Mouse (Mus musculus) CH12.LX (cell line): ENCODE measurements around the gene Zfp609. TPM values are rescaled to one million over a fixed set of nuclear protein-coding genes. Genes with fewer than 3 reads are reported as not detected.
A peak's percentile ranks its signal among the peaks of the same experiment; 100 is the strongest.

Experiments
- DNase-seq: peaks from one replicate; pipeline ENCODE4 v3.0.0-alpha.2; 2013; ENCODE audit errors: extremely low read depth
- H3K27ac ChIP-seq: 2 replicates; pipeline ENCODE4 v1.5.1; 2012; ENCODE audit warnings: low read depth, mild to moderate bottlenecking, control low read depth, moderate library complexity; ENCODE audit not compliant: insufficient read depth
- H3K27me3 ChIP-seq: replicated peaks from 2 replicates; pipeline ENCODE3; 2012; ENCODE audit warnings: inconsistent platforms
- H3K36me3 ChIP-seq, 2 experiments: replicated peaks in 1 of 2; 2 replicates each; pipeline versions ENCODE3 to v1.6.1; 2012; ENCODE audit warnings: inconsistent platforms in 1 of 2, low read length in 1 of 2, mild to moderate bottlenecking in 1 of 2, mixed read lengths in 1 of 2, moderate library complexity in 1 of 2; ENCODE audit not compliant: control insufficient read depth in 1 of 2, insufficient read depth in 1 of 2
- H3K4me1 ChIP-seq, 2 experiments: 2 replicates each; pipeline ENCODE4 v1.6.1; 2012; ENCODE audit warnings: inconsistent platforms in 1 of 2, moderate library complexity in 1 of 2; ENCODE audit not compliant: insufficient read depth in 2 of 2, control insufficient read depth in 1 of 2
- H3K4me2 ChIP-seq: 2 replicates; pipeline ENCODE4 v1.6.1; 2012; ENCODE audit warnings: low read depth, mild to moderate bottlenecking, control low read depth; ENCODE audit not compliant: poor library complexity, insufficient read depth, severe bottlenecking
- H3K4me3 ChIP-seq, 3 experiments: fragments of 150-350 bp in 1 of 3; sonication (generic) in 1 of 3; replicated peaks in 1 of 3; 2 replicates each; pipeline versions ENCODE3 to v1.5.1; 2011 to 2012; ENCODE audit warnings: low read depth in 2 of 3, low read length in 2 of 3, mild to moderate bottlenecking in 2 of 3, moderate library complexity in 2 of 3, control low read depth in 1 of 3, improper control_type of control experiment in 1 of 3, inconsistent platforms in 1 of 3, mixed read lengths in 1 of 3; ENCODE audit not compliant: poor library complexity in 1 of 3
- H3K79me2 ChIP-seq: replicated peaks from 2 replicates; pipeline ENCODE4 v1.6.1; 2012; ENCODE audit warnings: mild to moderate bottlenecking, moderate library complexity; ENCODE audit not compliant: control insufficient read depth, poor library complexity, insufficient read depth, severe bottlenecking; ENCODE audit errors: extremely low read depth
- H3K9ac ChIP-seq: 2 replicates; pipeline ENCODE4 v1.6.1; 2012; ENCODE audit warnings: low read depth, mild to moderate bottlenecking, control low read depth, moderate library complexity; ENCODE audit not compliant: insufficient read depth
- H3K9me3 ChIP-seq: replicated peaks from 2 replicates; pipeline ENCODE3; 2012; ENCODE audit warnings: low read length, inconsistent platforms, mixed read lengths
- BHLHE40 ChIP-seq: IDR thresholded peaks from 2 replicates; pipeline ENCODE4 v1.6.1; 2011; ENCODE audit warnings: mild to moderate bottlenecking, low read depth, low read length, improper control_type of control experiment
- CHD1 ChIP-seq: IDR thresholded peaks from 2 replicates; pipeline ENCODE4 v1.6.1; 2012; ENCODE audit warnings: low read depth, low read length, improper control_type of control experiment, inconsistent platforms
- CTCF ChIP-seq, 2 experiments: IDR thresholded peaks in 1 of 2; conservative IDR thresholded peaks in 1 of 2; 2 replicates each; pipeline ENCODE4 v1.5.1; 2011 to 2012; ENCODE audit warnings: low read depth in 2 of 2, low read length in 2 of 2, improper control_type of control experiment in 1 of 2, inconsistent platforms in 1 of 2, mild to moderate bottlenecking in 1 of 2, moderate library complexity in 1 of 2
- E2F4 ChIP-seq: IDR thresholded peaks from 2 replicates; pipeline ENCODE4 v1.6.1; 2011; ENCODE audit warnings: low read depth, low read length, improper control_type of control experiment; ENCODE audit not compliant: insufficient replicate concordance
- HCFC1 ChIP-seq: IDR thresholded peaks from 2 replicates; pipeline ENCODE4 v1.6.1; 2012; ENCODE audit warnings: low read depth, mild to moderate bottlenecking, inconsistent platforms, low read length, improper control_type of control experiment
- IRF4 ChIP-seq: IDR thresholded peaks from 2 replicates; pipeline ENCODE4 v1.6.1; 2014; ENCODE audit warnings: low read depth, mild to moderate bottlenecking, inconsistent platforms, low read length, improper control_type of control experiment
- JUND ChIP-seq: conservative IDR thresholded peaks from 2 replicates; pipeline ENCODE4 v1.6.1; 2011; ENCODE audit warnings: low read depth, low read length, improper control_type of control experiment
- MAX ChIP-seq: IDR thresholded peaks from 2 replicates; pipeline ENCODE4 v1.6.1; 2011; ENCODE audit warnings: low read length, improper control_type of control experiment
- MAZ ChIP-seq: IDR thresholded peaks from 2 replicates; pipeline ENCODE4 v1.6.1; 2012; ENCODE audit warnings: low read depth, mild to moderate bottlenecking, inconsistent platforms, low read length, improper control_type of control experiment, moderate library complexity
- MEF2A ChIP-seq: IDR thresholded peaks from 2 replicates; pipeline ENCODE4 v1.6.1; 2014; ENCODE audit warnings: low read depth, mild to moderate bottlenecking, inconsistent platforms, low read length, improper control_type of control experiment, borderline replicate concordance
- MXI1 ChIP-seq: IDR thresholded peaks from 2 replicates; pipeline ENCODE4 v1.6.1; 2011; ENCODE audit warnings: mild to moderate bottlenecking, low read depth, low read length, improper control_type of control experiment
- MYC ChIP-seq: IDR thresholded peaks from 2 replicates; pipeline ENCODE4 v1.6.1; 2011; ENCODE audit warnings: low read depth, mild to moderate bottlenecking, improper control_type of control experiment, low read length
- NELFE ChIP-seq: IDR thresholded peaks from 2 replicates; pipeline ENCODE4 v1.6.1; 2011; ENCODE audit warnings: low read depth, low read length, improper control_type of control experiment
- POLR2A ChIP-seq: IDR thresholded peaks from 2 replicates; pipeline ENCODE4 v1.6.1; 2011; ENCODE audit warnings: low read depth, mild to moderate bottlenecking, improper control_type of control experiment, low read length
- POLR2AphosphoS2 ChIP-seq: IDR thresholded peaks from 2 replicates; pipeline ENCODE4 v1.6.1; 2011; ENCODE audit warnings: low read depth, low read length, improper control_type of control experiment
- RCOR1 ChIP-seq: conservative IDR thresholded peaks from 2 replicates; pipeline ENCODE4 v1.6.1; 2012; ENCODE audit warnings: low read depth, mild to moderate bottlenecking, inconsistent platforms, low read length, improper control_type of control experiment
- SIN3A ChIP-seq: IDR thresholded peaks from 2 replicates; pipeline ENCODE4 v1.6.1; 2012; ENCODE audit warnings: low read length, improper control_type of control experiment, inconsistent platforms
- TBP ChIP-seq: conservative IDR thresholded peaks from 2 replicates; pipeline ENCODE4 v1.6.1; 2011; ENCODE audit warnings: low read depth, low read length, improper control_type of control experiment
- USF1 ChIP-seq: IDR thresholded peaks from 2 replicates; pipeline ENCODE4 v1.6.1; 2014; ENCODE audit warnings: low read depth, mild to moderate bottlenecking, inconsistent platforms, low read length, improper control_type of control experiment
- ZC3H11A ChIP-seq: IDR thresholded peaks from 2 replicates; pipeline ENCODE4 v1.6.1; 2012; ENCODE audit warnings: low read depth, mild to moderate bottlenecking, inconsistent platforms, low read length, improper control_type of control experiment
- ZNF384 ChIP-seq: IDR thresholded peaks from 2 replicates; pipeline ENCODE4 v1.6.1; 2012; ENCODE audit warnings: low read depth, low read length, improper control_type of control experiment, inconsistent platforms
- dilution Hi-C: fragments of 300-500 bp; cut with MboI; formaldehyde crosslinking; loops from 2 replicates; pipeline ENCODE4 v1.14.3; 2020; ENCODE audit warnings: low sequenced_read_pairs; ENCODE audit not compliant: extremely low pct_unique_long_range_greater_than_20kb, extremely low pct_ligation_motif_present
- in situ Hi-C: fragments of 300-500 bp; cut with MboI; formaldehyde crosslinking; loops from 3 replicates; pipeline ENCODE4 v1.14.3; 2019; ENCODE audit warnings: low sequenced_read_pairs, low pct_ligation_motif_present, low pct_unique_long_range_greater_than_20kb, mixed read lengths
- polyA plus RNA-seq: library from polyadenylated mRNA; unstranded; fragments of >175 nt; gene quantifications from 2 replicates; pipeline ENCODE4 v1.2.1, GENCODE M21; 2012; ENCODE audit warnings: low read depth; ENCODE audit not compliant: insufficient read length
- total RNA-seq, 2 experiments: library from RNA; depleted of rRNA; stranded (reverse); fragments of 300-350 nt in 1 of 2; fragments of >200 nt in 1 of 2; gene quantifications; 2 replicates each; pipeline ENCODE4 v1.2.3; 2012 to 2014

Gene Zfp609
- total and polyA plus RNA-seq, 3 experiments = 1.2 to 15.4 (median 3.2) TPM

DNA sequence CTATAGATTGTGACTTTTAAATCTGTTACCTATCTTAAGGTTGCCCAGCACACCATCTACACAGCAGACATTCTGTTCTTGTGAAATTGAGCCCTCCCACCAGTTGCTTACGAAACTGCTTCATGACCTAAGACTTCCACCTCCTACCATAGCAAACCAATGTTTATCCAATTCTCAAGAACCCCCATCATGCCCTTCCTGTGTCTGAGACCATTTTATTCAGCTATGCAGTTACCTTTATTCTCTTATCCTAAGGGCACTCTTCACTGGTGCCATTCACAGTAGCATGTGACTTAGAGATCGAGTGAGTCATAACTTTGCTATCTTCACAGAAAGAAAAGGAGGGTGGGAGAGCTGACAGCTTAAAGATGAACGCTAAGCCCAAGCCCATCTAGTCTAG is 1.1 kb upstream of the Zfp609 start:
- peak overlapping the region; percentile 90 for H3K4me2 ChIP-seq
- H3K27me3 ChIP-seq = no peaks in the 10 kb centered on the region
- in situ Hi-C loops (loop anchor here (5.0 kb wide), 1 partner anchor 156 kb away; no protein-coding TSS in a partner anchor), dilution Hi-C loops (no loop called here)
- H3K9me3 ChIP-seq = no peaks in the 10 kb centered on the region
- H3K36me3 ChIP-seq = no peaks in the 10 kb centered on the region
- TF ChIP-seq IRF4 (peak; percentile 12; the same call in 1 of the 2 replicates), POLR2AphosphoS2 (peak; percentile 26; the same call in 1 of the 2 replicates), MAX (no peak), TBP (0 out of 2 replicates have a peak, but pooled peaks have one; percentile 46), POLR2A (peak; percentile 27; the same call in 1 of the 2 replicates), MEF2A (no peak), SIN3A (peak; percentile 49; the same call in 1 of the 2 replicates)
- peak; percentile 48 for DNase-seq
- peaks cover 8 to 60% of the 10 kb centered on the region in 2 experiments for H3K4me1 ChIP-seq
- peak overlapping the region; percentile 65 to 84 (median 84) for H3K4me3 ChIP-seq
- H3K79me2 ChIP-seq = peaks cover 11% of the 10 kb centered on the region
- peak overlapping the region; percentile 89 for H3K9ac ChIP-seq
- H3K27ac ChIP-seq = no peak overlapping the region

DNA sequence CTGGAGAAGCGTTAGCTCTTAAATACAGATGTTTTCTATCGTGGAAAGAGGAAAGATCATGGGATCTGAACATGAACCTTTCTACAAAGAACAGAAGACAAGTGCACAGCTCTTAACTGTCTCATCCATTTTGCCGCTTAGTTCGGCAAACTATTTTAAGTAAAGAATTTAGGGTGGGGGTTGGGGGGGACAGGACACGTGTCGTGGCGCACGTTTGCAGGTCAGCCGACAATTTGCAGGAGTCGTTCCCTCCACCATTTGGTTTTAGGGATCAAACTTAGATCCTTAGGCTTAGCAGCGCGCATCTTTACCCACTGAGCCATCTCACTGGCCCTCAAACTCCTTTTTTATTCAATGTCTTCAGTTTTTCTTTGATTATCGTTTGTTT is 646 bp upstream of the Zfp609 start:
- Histone ChIP-seq H3K27ac (no peak overlapping the region), H3K4me2 (peak overlapping the region; percentile 90), H3K27me3 (no peaks in the 10 kb centered on the region), H3K36me3 (no peaks in the 10 kb centered on the region), H3K79me2 (peaks cover 11% of the 10 kb centered on the region), H3K9ac (peak overlapping the region; percentile 89), H3K9me3 (no peaks in the 10 kb centered on the region), H3K4me1 (peaks cover 9 to 60% of the 10 kb centered on the region in 2 experiments), H3K4me3 (peak overlapping the region; percentile 65 to 84 (median 84))
- dilution Hi-C loops (no loop called here), in situ Hi-C loops (loop anchor here (5.0 kb wide), 1 partner anchor 156 kb away; no protein-coding TSS in a partner anchor)
- DNase-seq = no peak
- TF ChIP-seq MAZ (no peak), CHD1 (no peak; the same call in 1 of the 2 replicates), IRF4 (no peak), MEF2A (0 out of 2 replicates have a peak, but pooled peaks have one; percentile 5), MAX (peak; percentile 50; the same call in 1 of the 2 replicates), MXI1 (peak; percentile 81; the same call in 1 of the 2 replicates), NELFE (no peak), E2F4 (no peak), BHLHE40 (peak; percentile 96), SIN3A (peak; percentile 23; the same call in 1 of the 2 replicates), MYC (peak; percentile 83; the same call in 1 of the 2 replicates), ZC3H11A (no peak), TBP (no peak), RCOR1 (no peak), HCFC1 (no peak), USF1 (peak; percentile 25), CTCF (conservative IDR thresholded peaks at IDR 0.05 in 1 of 2, IDR thresholded peaks at IDR 0.05 in 1 of 2; ENCODE audit: low read depth in 2 of 2, low read length in 2 of 2) (no peak), JUND (no peak), ZNF384 (no peak)
